Mouse (Mus musculus) heart, postnatal 0 days (tissue): ENCODE measurements around the gene Elp6. TPM values are rescaled to one million over a fixed set of nuclear protein-coding genes. Genes with fewer than 3 reads are reported as not detected.

Experiments
- ATAC-seq: fragments of 200-750 bp; cut with Nextera tagmentation; 2 replicates; pipeline ENCODE4 v1.8.0; 2017; ENCODE audit warnings: low read depth, moderate number of reproducible peaks, moderate library complexity; ENCODE audit not compliant: insufficient read depth
- DNase-seq: peaks from one replicate; pipeline ENCODE4 v3.0.0-alpha.2; 2016; ENCODE audit warnings: low spot score
- H3K27ac ChIP-seq: fragments of 300-500 bp; sonication (generic); 2 replicates; pipeline ENCODE4 v1.5.1; 2014; ENCODE audit warnings: low read depth, mild to moderate bottlenecking
- H3K27me3 ChIP-seq: fragments of 300-500 bp; sonication (generic); 2 replicates; pipeline ENCODE4 v1.6.1; 2014; ENCODE audit warnings: low read length, mixed read lengths; ENCODE audit not compliant: control insufficient read depth, insufficient read depth
- H3K36me3 ChIP-seq: fragments of 300-500 bp; sonication (generic); replicated peaks from 2 replicates; pipeline ENCODE4 v1.6.1; 2014; ENCODE audit warnings: low read length, mixed read lengths; ENCODE audit not compliant: control insufficient read depth, insufficient read depth
- H3K4me1 ChIP-seq: fragments of 300-500 bp; sonication (generic); 2 replicates; pipeline ENCODE4 v1.6.1; 2014; ENCODE audit warnings: antibody characterized with exemption; ENCODE audit not compliant: control insufficient read depth, insufficient read depth
- H3K4me2 ChIP-seq: fragments of 300-500 bp; sonication (generic); 2 replicates; pipeline ENCODE4 v1.6.1; 2014; ENCODE audit warnings: low read depth, mild to moderate bottlenecking, low read length, moderate library complexity
- H3K4me3 ChIP-seq: fragments of 300-500 bp; sonication (generic); 2 replicates; pipeline ENCODE4 v1.5.1; 2014; ENCODE audit warnings: low read depth, low read length
- H3K9ac ChIP-seq: fragments of 300-500 bp; sonication (generic); replicated peaks from 2 replicates; pipeline ENCODE4 v1.6.1; 2014; ENCODE audit warnings: low read depth, low read length, mixed read lengths
- H3K9me3 ChIP-seq: fragments of 300-500 bp; sonication (generic); replicated peaks from 2 replicates; pipeline ENCODE4 v1.6.1; 2016; ENCODE audit warnings: low read length; ENCODE audit not compliant: control insufficient read depth
- CTCF ChIP-seq: IDR thresholded peaks from 2 replicates; pipeline ENCODE4 v1.5.1; 2016; ENCODE audit warnings: antibody characterized with exemption, control low read depth, low read depth
- EP300 ChIP-seq: IDR thresholded peaks from 2 replicates; pipeline ENCODE4 v1.6.1; 2016; ENCODE audit warnings: antibody characterized with exemption, low read depth
- whole genome bisulfite sequencing: fragments of 180-500 bp; shearing (Covaris S2); extraction: QIAGEN DNeasy Blood & Tissue Kit; methylation state at CpG from one replicate; pipeline ENCODE4 v1.1.7; 2014; 5-methylcytosine and 5-hydroxymethylcytosine counted together
- polyA plus RNA-seq: library from polyadenylated mRNA; unstranded; fragments of >200 nt; fragmentation: Nextera tagmentation; extraction: Ambion mirVana; gene quantifications from 2 replicates; pipeline ENCODE4 v1.2.1, GENCODE M21; 2015
- total RNA-seq: library from RNA; depleted of rRNA; stranded (reverse); fragments of >200 nt; gene quantifications from 2 replicates; pipeline ENCODE4 v1.2.3, GENCODE M21; 2014; ENCODE audit warnings: low replicate concordance; rRNA removed

Elp6 gene
- 18.3 and 21.9 TPM in 2 replicates for total RNA-seq
- polyA plus RNA-seq, result 6.8 and 7.0 TPM in 2 replicates

GRCm38 (mm10) chr9:110304969-110305651 lies at the start of gene Elp6:
TSS of gene Elp6 (plus strand) at chr9:110305173.
- H3K9ac ChIP-seq, result peak within 1 kb of the TSS; percentile 38
- ATAC-seq (peak; percentile 98), DNase-seq (peak; percentile 92)
- H3K9me3 ChIP-seq, result peaks cover 7% of the 10 kb centered on the region; the same call in 1 of the 2 replicates
- TF ChIP-seq EP300 (no peak), CTCF (no peak; the same call in 1 of the 2 replicates)
- peak within 1 kb of the TSS; percentile 59 for H3K4me3 ChIP-seq
- H3K36me3 ChIP-seq, result 0 out of 2 replicates have a peak, but pooled peaks cover 2% of the 10 kb centered on the region
- no peaks in the 10 kb centered on the region for H3K27me3 ChIP-seq
- H3K27ac ChIP-seq, result peak within 1 kb of the TSS; percentile 75
- peak within 1 kb of the TSS; percentile 76 for H3K4me2 ChIP-seq
- H3K4me1 ChIP-seq, result peaks cover 4% of the 10 kb centered on the region; the same call in 1 of the 2 replicates
- WGBS, result under 1% methylated on average over 46 of the region's 46 CpGs

GRCm38 (mm10) chr9:110255407-110256019 lies 49.5 kb upstream of the Elp6 start:
- no peak for ATAC-seq
- Histone ChIP-seq H3K36me3 (no peaks in the 10 kb centered on the region), H3K4me1 (no peaks in the 10 kb centered on the region), H3K27me3 (no peaks in the 10 kb centered on the region), H3K9ac (no peak overlapping the region), H3K4me3 (no peak overlapping the region), H3K27ac (no peak overlapping the region), H3K9me3 (no peaks in the 10 kb centered on the region), H3K4me2 (no peak overlapping the region)
- TF ChIP-seq CTCF (no peak), EP300 (no peak)
- no peak for DNase-seq
- WGBS, result 70% methylated on average over 15 of the region's 15 CpGs

- TF ChIP-seq CTCF, result no peak
- no peak for TF ChIP-seq EP300
- no peak overlapping the region for H3K4me3 ChIP-seq
- no peaks in the 10 kb centered on the region for H3K27me3 ChIP-seq
- 67% methylated on average over 6 of the region's 6 CpGs for WGBS
- ATAC-seq, result no peak
- no peaks in the 10 kb centered on the region for H3K9me3 ChIP-seq
- no peaks in the 10 kb centered on the region for H3K36me3 ChIP-seq
- no peak overlapping the region for H3K9ac ChIP-seq
- no peaks in the 10 kb centered on the region for H3K4me1 ChIP-seq
- no peak overlapping the region for H3K4me2 ChIP-seq
- no peak for DNase-seq
- H3K27ac ChIP-seq, result no peak overlapping the region
Observed at GRCm38 (mm10) chr9:110258646-110259045, 46.3 kb upstream of the Elp6 start.

GRCm38 (mm10) chr9:110259118-110259517 lies 45.9 kb upstream of the Elp6 start:
- H3K36me3 ChIP-seq, result no peaks in the 10 kb centered on the region
- TF ChIP-seq CTCF (no peak), EP300 (no peak)
- no peak overlapping the region for H3K27ac ChIP-seq
- H3K9ac ChIP-seq, result no peak overlapping the region
- no peaks in the 10 kb centered on the region for H3K9me3 ChIP-seq
- H3K27me3 ChIP-seq, result no peaks in the 10 kb centered on the region
- no peak overlapping the region for H3K4me3 ChIP-seq
- no peak for DNase-seq
- no peak overlapping the region for H3K4me2 ChIP-seq
- no peak for ATAC-seq
- no peaks in the 10 kb centered on the region for H3K4me1 ChIP-seq
- 76% methylated on average over 3 of the region's 3 CpGs for WGBS

DNA sequence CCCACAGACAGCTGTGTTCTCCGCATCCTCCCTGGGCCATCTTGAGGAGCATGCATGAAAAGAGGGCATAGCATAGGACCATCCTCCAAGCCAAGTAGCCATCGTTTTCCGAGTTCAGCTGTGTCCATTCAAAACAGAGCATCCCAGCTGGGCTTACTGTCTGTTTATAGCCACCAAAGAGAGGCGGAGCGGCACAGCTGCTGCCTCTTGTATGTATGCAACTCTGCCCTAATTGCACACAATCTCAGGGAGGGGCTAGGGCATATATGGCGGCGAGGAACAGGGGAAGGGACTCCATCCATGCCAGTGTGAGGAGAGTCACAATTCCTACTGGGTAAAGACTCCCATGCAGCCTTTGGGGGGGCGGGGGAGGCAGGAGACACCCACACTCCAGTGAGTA lies 41.8 kb upstream of the Elp6 start:
- H3K9me3 ChIP-seq, result no peaks in the 10 kb centered on the region
- H3K27ac ChIP-seq, result no peak overlapping the region
- H3K4me3 ChIP-seq, result no peak overlapping the region
- no peak overlapping the region for H3K4me2 ChIP-seq
- ATAC-seq (no peak), DNase-seq (no peak)
- H3K27me3 ChIP-seq, result no peaks in the 10 kb centered on the region
- TF ChIP-seq CTCF (no peak), EP300 (no peak)
- 88% methylated on average over 8 of the region's 8 CpGs for WGBS
- no peaks in the 10 kb centered on the region for H3K36me3 ChIP-seq
- H3K4me1 ChIP-seq, result no peaks in the 10 kb centered on the region
- no peak overlapping the region for H3K9ac ChIP-seq
